Mouse (Mus musculus) adrenal gland (tissue): Measurements from ENCODE around the gene Ankmy2.
"Not testable (repeated sequence)": the region's sequence is repeated elsewhere in the genome, so short reads cannot be mapped to it uniquely, and the experiment has no call there.

Source experiments
- intact Hi-C: fragments of 180-260 bp; cut with DNase I; formaldehyde crosslinking; loops from one replicate; pipeline ENCODE4 v1.15.1; 2025

The Ankmy2 gene

DNA sequence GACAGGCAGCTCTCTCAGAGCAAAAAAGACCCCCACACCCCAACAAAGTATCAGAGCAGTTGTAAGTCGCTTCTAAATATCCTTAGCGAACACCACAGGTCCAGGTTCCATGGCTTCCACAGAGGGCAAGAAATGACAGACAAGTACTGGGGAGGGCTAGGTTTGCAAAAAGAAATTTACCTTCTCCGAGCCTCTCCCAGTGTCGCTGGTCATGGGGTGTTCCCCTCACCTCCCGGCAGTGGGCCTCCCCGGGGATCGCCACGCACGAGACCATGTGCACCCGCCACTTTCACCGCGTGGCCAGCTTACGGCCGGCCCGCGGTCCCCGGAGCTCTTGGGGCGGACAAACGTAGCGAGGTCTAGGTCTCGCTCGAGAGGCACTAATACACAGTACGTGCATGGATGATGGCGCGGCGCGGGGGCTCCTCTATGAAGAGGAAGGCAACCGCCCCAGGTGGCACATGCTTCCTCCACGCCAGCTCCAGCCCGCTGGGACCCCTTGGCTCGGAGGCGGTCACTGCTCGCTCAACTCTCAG lies 745 bp upstream of the Ankmy2 start:
- intact Hi-C loops, result loop anchor here (5.0 kb wide), 1 partner anchor 226 kb away; the partner anchor contains the start of genes D630036H23Rik and Ispd

DNA sequence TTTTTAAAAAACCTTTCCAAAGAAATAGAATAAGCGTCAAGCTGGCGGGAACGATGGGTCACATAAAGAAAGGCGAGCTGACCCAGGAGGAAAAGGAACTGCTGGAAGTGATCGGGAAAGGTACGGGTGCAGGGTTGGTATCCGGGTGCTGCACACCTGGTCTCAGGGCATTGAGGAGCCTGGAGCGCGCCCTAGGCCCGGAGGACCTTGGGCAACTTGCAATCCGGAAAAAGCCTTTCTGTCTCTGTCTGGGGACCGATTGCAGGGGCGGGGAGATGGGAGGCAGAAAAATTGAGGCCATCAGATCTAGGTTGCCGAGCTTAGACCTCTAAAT lies 357 bp downstream of the Ankmy2 start:
- intact Hi-C loops, result loop anchor here (5.0 kb wide), 1 partner anchor 225 kb away; the partner anchor contains the start of genes D630036H23Rik and Ispd

DNA sequence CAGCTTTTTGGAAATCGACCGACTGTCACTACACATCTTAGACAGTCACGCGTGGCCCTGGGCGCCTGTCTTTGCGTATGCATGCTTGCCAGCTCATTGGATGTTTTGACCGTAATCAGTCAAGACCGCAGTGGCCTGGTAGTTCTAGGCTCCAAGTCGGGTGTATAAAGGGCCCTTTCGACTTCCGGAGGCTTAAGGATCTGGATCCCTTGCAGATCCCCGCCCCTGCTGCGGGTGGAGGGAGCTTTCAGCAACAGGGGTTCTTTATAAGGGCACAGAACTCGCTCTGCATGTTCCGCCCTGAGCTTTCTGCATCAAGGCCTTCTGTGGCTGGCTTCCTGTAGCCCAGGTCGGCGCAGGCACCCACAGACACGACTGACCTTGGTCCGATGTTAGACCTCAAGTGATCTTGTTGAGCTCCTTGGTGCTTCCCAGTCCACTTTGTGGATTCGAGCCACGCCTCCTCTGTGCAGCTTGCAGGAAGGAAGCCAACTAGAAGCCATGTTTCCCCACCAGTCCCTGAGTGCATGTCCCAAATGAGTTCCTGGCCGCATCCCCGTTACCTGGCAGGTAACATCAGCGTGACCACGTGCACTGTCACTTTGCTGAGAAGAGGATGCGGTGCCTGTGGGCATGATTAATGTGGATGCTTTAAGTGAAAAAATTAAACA lies 859 bp downstream of the Ankmy2 start, which contains the start of gene Bzw2:
TSS of gene Bzw2 (minus strand) at position 443 of the 671 bp plus-strand sequence.
- intact Hi-C loops, result loop anchor here (5.0 kb wide), 1 partner anchor 225 kb away; the partner anchor contains the start of genes D630036H23Rik and Ispd

DNA sequence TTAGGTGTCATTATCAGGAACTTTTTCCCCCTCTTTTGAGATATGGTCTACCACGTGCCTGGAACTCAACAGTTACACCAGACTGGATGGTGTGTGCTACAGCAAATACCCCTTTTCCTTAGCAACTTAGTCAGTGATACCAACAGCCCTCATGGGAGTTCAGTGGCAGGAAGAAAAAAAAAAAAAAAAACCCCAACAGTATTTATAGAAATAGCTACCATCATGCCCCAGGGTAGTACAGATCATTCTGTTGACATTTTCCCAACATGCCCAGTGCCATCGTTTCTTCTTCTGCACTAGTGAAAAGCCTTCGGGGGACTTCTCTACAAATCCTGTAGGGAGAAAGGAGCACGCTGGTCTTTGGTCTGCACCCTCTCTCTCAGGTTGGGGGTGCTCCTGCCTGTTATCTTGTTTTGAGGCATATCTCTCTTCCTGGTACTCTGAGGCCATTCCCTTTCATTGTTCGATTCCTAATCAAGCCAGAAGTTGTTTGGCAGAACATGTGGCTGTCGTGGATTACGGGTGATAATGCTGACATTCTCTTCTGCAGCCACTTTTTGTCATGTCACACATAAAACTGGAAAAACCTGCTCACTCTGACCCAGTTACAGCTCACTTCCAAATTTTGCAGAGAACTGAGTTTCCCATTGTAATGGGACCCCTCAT lies 7.3 kb downstream of the Ankmy2 start:
- intact Hi-C loops, result no loop called here

DNA sequence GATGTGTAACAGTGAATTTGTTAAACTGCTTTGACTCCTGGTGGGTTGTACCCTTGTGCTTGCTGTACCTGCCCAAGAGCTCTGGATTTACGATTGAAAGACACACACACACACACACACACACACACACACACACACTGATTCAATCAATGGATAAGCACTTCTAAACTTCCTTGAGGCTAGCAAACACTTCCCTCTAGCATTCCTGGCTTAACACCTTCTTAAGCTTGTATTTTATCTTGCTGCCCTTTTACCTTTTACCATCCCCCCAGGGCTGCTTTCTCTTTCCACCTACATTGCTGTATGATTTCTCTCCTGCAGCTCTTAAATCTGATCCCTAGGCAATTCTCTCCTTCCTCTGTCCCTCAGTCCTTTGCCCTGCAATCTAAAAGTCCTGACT lies 8.4 kb downstream of the Ankmy2 start:
- intact Hi-C loops, result no loop called here

DNA sequence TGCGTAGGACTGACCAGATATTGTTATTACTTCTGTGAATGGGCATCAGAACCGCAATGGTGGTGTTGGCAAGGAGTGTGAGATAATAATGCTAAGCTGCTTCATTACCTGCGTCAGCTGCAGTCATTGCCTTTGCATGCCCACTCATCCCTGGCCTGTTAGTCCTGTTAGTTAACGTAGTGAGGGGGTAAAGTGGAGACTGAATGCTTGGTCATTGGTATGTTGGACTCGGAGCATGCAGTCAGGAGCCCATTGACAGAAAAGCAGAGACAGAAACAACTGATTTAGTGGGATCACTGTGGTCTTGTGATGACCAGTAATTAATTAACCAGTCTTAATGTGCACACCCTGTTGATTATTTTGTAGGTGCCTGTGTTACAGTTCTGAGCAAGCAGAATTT lies 20.3 kb downstream of the Ankmy2 start:
- intact Hi-C loops, result no loop called here

DNA sequence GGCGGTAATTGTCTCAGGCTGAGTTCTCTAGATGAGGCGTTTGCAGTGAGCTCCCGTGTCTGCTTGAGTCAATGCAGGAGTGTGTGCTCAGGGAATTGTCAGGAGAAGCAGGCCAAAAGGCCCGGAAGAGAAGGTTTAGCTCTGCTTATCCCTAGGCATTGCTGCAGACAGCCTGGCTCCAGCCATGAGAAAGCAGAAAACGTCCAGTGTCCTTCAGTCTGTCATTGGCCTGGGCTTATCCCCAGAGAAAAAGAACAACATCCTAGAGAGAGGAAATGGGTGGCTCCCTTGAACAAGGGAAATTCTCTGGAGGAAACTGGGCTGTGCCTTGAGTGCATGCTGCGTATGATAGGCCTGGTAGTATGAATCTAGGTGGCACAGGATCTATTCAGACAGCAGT lies 25.7 kb downstream of the Ankmy2 start:
- intact Hi-C loops, result no loop called here

DNA sequence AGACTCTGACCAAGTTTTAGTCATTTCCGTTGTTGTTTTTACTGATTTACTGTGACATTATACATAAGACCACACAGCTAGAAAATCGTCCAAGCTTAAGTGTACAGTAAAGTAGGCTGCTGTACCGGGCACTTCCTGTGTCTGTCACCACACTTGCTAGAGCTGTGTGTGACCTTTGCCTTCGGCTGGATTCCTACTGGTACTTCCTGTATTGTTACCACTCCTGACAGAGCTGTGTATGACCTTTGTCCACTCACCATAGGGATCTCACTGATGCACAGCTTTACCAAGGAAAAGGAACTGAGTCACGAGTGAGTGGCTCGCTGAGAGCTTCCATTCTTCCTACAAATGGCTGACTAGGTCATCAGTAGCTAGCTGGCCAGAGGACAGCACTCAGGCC lies 30.2 kb downstream of the Ankmy2 start:
- intact Hi-C loops, result no loop called here

DNA sequence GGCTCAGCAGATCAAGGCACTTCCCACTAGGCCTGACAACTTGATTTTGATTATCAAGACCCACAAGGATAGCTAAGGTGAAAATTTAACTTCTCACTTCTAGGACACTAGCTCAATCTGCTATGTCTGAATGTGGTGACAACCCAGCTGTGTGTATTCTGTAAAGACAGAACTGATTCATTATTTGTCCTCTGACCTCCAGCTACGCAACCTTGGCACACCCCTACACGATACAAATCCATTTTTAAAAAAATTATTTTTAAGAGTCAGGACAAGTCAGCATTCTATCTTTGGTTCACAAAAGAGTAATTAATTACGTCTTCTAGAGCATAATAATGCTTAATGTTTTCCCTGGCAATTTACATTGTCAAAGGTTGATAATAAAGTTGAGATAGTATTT lies 32.7 kb downstream of the Ankmy2 start:
- intact Hi-C loops, result no loop called here

DNA sequence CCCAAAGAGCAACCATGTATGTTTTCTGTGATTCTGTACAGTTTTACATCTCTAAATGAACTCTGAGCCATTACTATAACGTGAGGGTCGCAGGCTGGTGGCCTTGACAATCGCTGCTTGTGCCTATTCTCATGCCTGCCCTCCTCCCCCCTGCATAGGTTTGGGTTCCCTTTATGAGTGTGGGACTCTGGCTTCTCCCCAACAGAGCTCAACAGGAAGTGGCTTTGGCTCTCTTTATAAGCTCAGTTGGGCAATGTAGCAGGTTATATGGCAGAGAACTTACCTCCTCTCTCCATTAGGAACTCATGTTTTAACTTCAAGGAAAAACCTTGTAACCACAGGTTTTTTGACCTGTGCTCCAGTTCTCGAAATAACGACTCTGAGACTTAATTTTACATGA lies 33.4 kb downstream of the Ankmy2 start:
- intact Hi-C loops, result no loop called here

DNA sequence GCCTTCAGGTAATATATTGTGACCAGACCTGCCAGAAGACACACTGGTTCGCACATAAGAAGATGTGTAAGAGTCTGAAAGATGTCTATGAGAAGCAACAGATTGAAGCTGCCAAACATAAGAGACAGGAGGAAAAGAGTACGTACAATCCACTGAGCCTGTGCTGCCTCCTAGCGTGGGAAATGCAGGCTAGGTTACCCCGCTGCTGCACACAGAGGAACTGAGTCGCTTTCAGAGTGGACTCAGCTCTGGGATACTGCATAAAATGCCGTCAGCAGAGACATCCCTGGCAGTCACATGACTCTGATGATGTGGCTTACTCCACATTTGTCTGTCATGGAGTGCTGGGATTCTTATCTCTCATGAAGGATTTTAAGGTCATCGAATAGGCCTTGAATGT lies 38.1 kb downstream of the Ankmy2 start:
- intact Hi-C loops, result no loop called here

DNA sequence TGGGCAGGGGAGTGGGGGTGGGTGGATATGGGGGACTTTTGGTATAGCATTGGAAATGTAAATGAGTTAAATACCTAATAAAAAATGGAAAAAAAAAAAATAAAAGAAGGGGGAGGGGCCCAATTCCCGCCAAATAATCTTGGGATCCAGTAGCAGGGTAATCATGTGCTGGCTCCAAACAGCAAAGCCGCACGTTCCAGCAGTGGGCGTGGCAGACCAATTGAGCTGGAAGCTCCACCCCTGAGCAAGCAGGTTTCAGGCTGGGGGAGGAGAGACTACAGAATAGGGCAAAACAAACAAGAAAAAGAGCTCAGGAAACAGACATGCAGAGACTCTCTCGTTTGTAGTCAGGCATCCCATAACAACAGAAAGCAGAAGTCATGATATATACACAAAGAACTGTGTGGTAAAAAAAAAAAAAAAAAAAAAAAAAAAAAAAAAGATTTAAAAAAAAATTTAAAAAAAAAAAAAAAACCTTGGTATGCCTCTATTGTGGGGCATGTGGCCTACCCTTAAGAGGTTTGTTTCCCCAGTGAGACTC lies 48.7 kb downstream of the Ankmy2 start:
- intact Hi-C loops, result not testable (repeated sequence)

DNA sequence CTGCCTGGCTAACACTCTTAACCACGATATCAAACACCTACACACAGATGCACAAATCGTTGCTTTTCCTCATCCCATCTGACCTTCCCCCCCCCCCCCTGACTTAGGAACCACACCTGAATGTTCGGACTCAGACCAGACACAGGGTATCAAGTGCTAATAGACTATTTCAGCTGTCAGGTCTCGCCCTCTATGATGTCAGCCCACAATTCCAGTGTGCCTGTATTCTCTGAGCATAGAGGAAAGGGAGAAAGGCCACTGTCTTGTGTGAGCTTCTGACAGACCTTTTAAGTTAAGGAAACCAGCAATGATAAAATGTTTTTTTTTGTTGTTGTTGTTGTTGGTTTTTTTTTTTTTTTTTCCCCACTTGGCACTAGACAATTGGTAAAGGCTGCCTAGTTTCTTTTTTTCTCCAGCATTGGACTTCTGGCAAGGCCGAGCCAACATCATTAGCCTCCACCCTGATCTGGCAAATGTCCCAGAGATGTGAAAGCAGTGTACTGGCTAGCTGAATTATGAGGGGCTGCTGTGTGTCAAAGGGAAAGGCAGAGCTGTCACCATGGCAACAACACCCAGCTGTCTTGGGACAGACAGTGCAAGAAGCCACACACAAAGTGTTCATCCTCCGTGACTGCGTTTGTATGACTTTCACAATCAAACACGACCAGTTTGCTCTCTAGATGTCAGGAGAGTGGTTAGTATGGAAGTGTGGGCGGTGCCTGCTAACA lies 50.3 kb downstream of the Ankmy2 start:
- intact Hi-C loops, result no loop called here

DNA sequence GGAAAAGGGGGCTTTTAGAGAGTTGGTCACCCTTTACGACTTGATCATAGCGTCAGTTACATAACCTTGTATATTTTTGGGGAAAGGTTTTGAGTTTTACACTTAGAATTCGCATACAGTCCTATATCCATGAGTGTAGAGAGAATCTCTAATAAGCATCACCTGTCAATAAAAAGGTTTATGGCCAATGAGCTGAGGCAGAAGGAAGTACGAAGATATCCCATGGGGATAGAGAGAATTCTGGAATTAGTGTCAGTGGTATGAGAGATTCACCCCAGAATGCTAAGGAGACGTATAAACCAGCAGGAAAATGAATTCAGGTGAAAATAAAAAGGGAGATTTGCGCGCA lies 50.9 kb downstream of the Ankmy2 start:
- intact Hi-C loops, result no loop called here

DNA sequence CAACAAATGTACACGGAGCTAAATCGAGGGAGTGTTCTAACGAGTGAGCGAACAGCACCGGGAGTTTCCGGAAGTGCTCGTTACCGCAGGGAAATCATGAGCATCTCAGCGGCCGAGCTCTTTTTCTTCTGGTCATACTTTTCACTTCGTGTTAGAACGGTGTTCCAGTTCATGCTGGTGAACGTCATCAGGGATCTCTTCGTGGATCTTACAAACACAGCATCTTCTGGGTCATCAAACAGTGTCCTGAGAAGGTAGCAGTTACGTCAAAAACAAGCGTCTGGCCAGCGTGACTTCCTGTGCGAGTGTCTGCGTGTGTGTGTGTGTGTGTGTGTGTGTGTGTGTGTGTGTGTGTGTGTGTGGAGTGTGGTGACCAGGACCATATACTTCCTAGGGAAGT lies 51.5 kb downstream of the Ankmy2 start:
- intact Hi-C loops, result no loop called here

DNA sequence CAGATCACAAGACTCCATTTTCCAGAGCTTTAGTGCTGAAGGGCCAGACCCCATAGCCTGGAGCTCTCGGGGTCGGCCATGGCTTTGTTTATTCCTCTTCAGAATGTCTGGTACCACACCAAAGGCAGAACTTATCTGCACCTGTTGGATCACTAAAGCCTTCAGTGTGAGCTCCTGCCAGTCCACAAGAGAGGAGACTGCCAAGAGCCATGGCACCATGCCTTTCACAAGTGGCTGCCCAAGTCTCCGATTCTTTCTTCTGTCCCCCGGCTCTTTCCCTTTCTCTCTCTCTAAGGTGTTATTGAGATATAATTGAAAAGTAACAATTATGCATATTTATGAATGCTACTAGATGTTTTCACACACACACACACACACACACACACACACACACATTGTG lies 53.2 kb downstream of the Ankmy2 start:
- intact Hi-C loops, result loop anchor here (10.0 kb wide), 2 partner anchors 315 to 465 kb away; no protein-coding TSS in a partner anchor

DNA sequence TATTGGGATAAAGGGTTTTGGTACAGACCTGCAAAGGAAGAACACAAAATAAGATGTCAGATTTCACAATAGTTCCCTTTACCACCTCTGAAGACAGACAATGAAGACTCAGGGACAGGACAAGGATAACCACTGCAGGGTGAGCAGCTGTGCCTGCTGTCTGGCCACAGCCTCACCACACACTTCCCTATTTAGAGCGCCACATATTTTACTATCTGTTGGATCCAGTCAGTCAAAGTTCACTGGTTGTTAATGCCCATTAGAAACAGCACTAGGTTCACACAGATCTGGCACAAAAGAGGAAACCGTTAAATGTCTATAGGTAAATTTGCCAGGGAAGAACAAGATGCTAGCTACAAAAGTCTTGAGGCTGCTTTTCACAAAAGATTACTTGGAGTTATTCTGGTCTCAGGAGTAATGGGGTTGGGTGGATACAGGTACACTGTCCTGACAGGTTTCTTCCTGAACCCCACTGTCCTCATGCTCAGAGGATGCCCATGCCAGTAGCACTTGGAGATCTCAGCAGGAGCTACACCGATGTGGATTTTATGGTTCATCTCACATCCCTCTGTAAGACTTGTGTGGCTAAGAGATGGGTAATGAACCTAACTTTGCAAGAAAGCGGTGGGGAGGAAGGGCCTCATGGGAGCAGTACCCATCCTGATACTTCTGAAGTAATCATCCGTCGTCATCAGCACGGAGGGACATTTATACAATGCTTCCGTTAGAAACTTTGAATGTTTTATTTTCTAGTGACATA lies 57.7 kb downstream of the Ankmy2 start:
- intact Hi-C loops, result loop anchor here (10.0 kb wide), 2 partner anchors 320 to 460 kb away; no protein-coding TSS in a partner anchor

DNA sequence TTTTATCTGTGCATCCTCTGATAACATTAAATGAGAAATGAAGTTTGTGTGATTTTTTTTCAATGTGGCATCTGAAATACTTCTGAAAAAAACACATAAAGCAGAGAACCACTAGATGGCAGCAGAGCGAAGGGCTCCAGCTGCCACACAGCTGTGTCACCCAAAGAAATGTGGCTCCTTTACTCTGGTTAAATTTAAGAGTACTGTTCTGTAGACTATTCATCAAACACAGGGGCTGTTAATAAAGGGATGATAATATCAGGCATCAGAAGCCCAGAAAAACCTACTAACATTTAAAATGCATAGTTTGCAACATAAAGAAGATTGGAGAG lies 58.2 kb downstream of the Ankmy2 start:
- intact Hi-C loops, result loop anchor here (10.0 kb wide), 2 partner anchors 320 to 460 kb away; no protein-coding TSS in a partner anchor

DNA sequence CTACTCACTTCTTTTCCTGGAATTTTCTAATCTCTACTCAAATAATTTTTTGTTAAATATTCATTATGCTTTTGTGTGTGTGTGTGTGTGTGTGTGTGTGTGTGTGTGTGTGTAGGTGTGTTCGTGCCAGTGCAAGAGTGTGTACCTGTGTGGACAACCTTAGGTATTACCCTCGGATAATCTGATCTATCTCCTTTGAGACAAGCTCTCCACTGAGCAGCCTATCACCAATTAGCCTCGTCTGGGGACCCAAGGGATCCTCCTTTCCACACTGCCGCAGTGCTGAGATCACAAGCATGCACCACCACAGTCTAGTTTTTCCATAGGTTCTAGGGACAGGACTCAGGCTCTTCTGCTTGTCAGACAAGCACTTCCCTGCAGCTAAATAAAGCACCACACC lies 59.3 kb downstream of the Ankmy2 start:
- intact Hi-C loops, result loop anchor here (10.0 kb wide), 2 partner anchors 321 to 459 kb away; no protein-coding TSS in a partner anchor

DNA sequence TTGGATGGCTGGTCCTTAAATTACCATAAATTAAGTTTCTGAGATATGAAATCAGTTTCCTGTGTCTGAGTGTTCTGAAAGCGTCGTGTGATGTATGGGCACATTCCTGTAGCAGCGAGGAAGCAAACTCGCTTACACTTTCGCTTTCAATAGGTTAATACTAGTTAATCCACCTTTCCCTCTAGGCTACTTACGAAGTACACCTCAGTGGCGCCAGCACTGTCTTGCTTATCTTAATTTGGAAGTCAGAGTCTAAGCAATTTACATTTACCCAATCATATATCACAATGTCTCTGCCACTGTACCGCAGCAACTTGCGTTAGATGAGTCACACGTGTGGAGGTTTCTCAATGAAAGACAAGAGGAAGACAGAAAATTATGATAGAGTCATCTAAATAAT lies 60.0 kb downstream of the Ankmy2 start:
- intact Hi-C loops, result loop anchor here (10.0 kb wide), 2 partner anchors 322 to 458 kb away; no protein-coding TSS in a partner anchor

DNA sequence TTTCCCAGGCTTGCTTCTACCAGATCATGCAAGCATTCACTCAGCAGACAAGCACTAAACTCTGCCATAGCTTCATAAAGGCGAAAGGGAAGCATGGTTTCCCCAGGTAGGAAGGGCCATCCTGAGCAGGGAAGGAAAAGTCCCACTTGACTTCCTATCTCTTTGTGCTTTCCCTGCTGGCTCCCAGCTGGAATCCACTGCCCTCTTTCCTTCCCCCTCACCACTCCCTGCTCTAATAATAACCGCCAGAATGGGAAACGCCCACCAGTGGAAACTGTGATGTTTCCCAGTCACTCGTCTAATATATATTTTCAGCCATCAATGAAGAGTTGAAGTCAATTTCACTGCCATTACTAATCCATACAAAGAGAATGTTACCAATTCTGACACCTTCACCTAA lies 67.5 kb downstream of the Ankmy2 start:
- intact Hi-C loops, result no loop called here
